Mouse (Mus musculus): ENCODE measurements around the gene A930017K11Rik. TPM values are rescaled to one million over a fixed set of nuclear protein-coding genes. Genes with fewer than 3 reads are reported as not detected.

The A930017K11Rik gene
- polyA plus RNA-seq (2017; shearing (Covaris generic)): not detected

GRCm38 (mm10) chr17:25951803-25952623 lies at the start of gene A930017K11Rik:
Gene A930017K11Rik (minus strand): TSS chr17:25952565.

GRCm38 (mm10) chr17:25985306-25986294 lies 33.2 kb upstream of the A930017K11Rik start, which contains the start of gene Capn15:
Gene Capn15 (minus strand): TSS chr17:25985796.

GRCm38 (mm10) chr17:25944366-25945163 lies 7.8 kb downstream of the A930017K11Rik start, which contains the start of the genes Pigq and Nhlrc4:
Gene Pigq (minus strand): TSS chr17:25944936.
Gene Nhlrc4 (minus strand): TSS chr17:25944961.

GRCm38 (mm10) chr17:25919144-25919785 lies 33.1 kb downstream of the A930017K11Rik start, which contains the start of gene Rab40c:
Gene Rab40c (minus strand): TSS chr17:25919727.

Other genes with a start within 250 kb of the A930017K11Rik start
- gene Gng13, start 235.4 kb downstream of the A930017K11Rik start, polyA plus RNA-seq (2017; shearing (Covaris generic)): not detected
- 5.8 TPM for gene Chtf18, start 225.1 kb downstream of the A930017K11Rik start, polyA plus RNA-seq (2017; shearing (Covaris generic))
- 20.1 TPM for gene Rpusd1, start 224.9 kb downstream of the A930017K11Rik start, polyA plus RNA-seq (2017; shearing (Covaris generic))
- not detected for gene Mslnl, start 216.5 kb downstream of the A930017K11Rik start, polyA plus RNA-seq (2017; shearing (Covaris generic))
- not detected for gene Msln, start 198.2 kb downstream of the A930017K11Rik start, polyA plus RNA-seq (2017; shearing (Covaris generic))
- 29.9 TPM for gene Narfl, start 178.8 kb downstream of the A930017K11Rik start, polyA plus RNA-seq (2017; shearing (Covaris generic))
- gene Haghl, start 166.9 kb downstream of the A930017K11Rik start, polyA plus RNA-seq (2017; shearing (Covaris generic)): 59.1 TPM
- gene Ccdc78, start 166.0 kb downstream of the A930017K11Rik start, polyA plus RNA-seq (2017; shearing (Covaris generic)): 0.52 TPM
- 259 TPM for gene Fam173a, start 159.7 kb downstream of the A930017K11Rik start, polyA plus RNA-seq (2017; shearing (Covaris generic))
- gene AC134908.4, start 156.9 kb downstream of the A930017K11Rik start, polyA plus RNA-seq (2017; shearing (Covaris generic)): not detected
- 7.7 TPM for gene Metrn, start 155.4 kb downstream of the A930017K11Rik start, polyA plus RNA-seq (2017; shearing (Covaris generic))
- not detected for gene Fbxl16, start 143.5 kb downstream of the A930017K11Rik start, polyA plus RNA-seq (2017; shearing (Covaris generic))
- gene Wdr24, start 128.9 kb downstream of the A930017K11Rik start, polyA plus RNA-seq (2017; shearing (Covaris generic)): 46.8 TPM
- gene Jmjd8, start 123.7 kb downstream of the A930017K11Rik start, polyA plus RNA-seq (2017; shearing (Covaris generic)): 44.0 TPM
- 63.7 TPM for gene Stub1, start 119.2 kb downstream of the A930017K11Rik start, polyA plus RNA-seq (2017; shearing (Covaris generic))
- gene Rhbdl1, start 115.3 kb downstream of the A930017K11Rik start, polyA plus RNA-seq (2017; shearing (Covaris generic)): 0.27 TPM
- 0.48 TPM for gene Gm20683, start 110.8 kb downstream of the A930017K11Rik start, polyA plus RNA-seq (2017; shearing (Covaris generic))
- 45.1 TPM for gene Rhot2, start 107.7 kb downstream of the A930017K11Rik start, polyA plus RNA-seq (2017; shearing (Covaris generic))
- gene Wdr90, start 91.1 kb downstream of the A930017K11Rik start, polyA plus RNA-seq (2017; shearing (Covaris generic)): 6.7 TPM
- gene Mcrip2, start 83.8 kb downstream of the A930017K11Rik start, polyA plus RNA-seq (2017; shearing (Covaris generic)): 2.4 TPM
- 112 TPM for gene Mettl26, start 77.5 kb downstream of the A930017K11Rik start, polyA plus RNA-seq (2017; shearing (Covaris generic))
- 1.5 TPM for gene Wfikkn1, start 71.7 kb downstream of the A930017K11Rik start, polyA plus RNA-seq (2017; shearing (Covaris generic))
- gene Rab40c, start 32.8 kb downstream of the A930017K11Rik start, polyA plus RNA-seq (2017; shearing (Covaris generic)): 5.6 TPM
- gene Pigq, start 7.6 kb downstream of the A930017K11Rik start, polyA plus RNA-seq (2017; shearing (Covaris generic)): 63.9 TPM
- gene Nhlrc4, start 7.6 kb downstream of the A930017K11Rik start, polyA plus RNA-seq (2017; shearing (Covaris generic)): not detected
- gene Capn15, start 33.2 kb upstream of the A930017K11Rik start, polyA plus RNA-seq (2017; shearing (Covaris generic)): 14.6 TPM
- gene Rab11fip3, start 117.0 kb upstream of the A930017K11Rik start, polyA plus RNA-seq (2017; shearing (Covaris generic)): 1.5 TPM
- 35.3 TPM for gene Decr2, start 137.8 kb upstream of the A930017K11Rik start, polyA plus RNA-seq (2017; shearing (Covaris generic))
- gene Nme4, start 143.0 kb upstream of the A930017K11Rik start, polyA plus RNA-seq (2017; shearing (Covaris generic)): 2.0 TPM
- 4.8 TPM for gene Tmem8, start 160.7 kb upstream of the A930017K11Rik start, polyA plus RNA-seq (2017; shearing (Covaris generic))
- 93.0 TPM for gene Mrpl28, start 170.9 kb upstream of the A930017K11Rik start, polyA plus RNA-seq (2017; shearing (Covaris generic))
- 8.9 TPM for gene Axin1, start 186.1 kb upstream of the A930017K11Rik start, polyA plus RNA-seq (2017; shearing (Covaris generic))
- not detected for gene Pdia2, start 246.5 kb upstream of the A930017K11Rik start, polyA plus RNA-seq (2017; shearing (Covaris generic))